25 mouse cellular contexts compared by ENCODE assay signal in genomic region chr5:63818975-63819374, GRCm38 (mm10). TPM values are rescaled to one million over a fixed set of nuclear protein-coding genes. Genes with fewer than 3 reads are reported as not detected.
DNase-seq lines count a peak whose midpoint lies in the region; ATAC-seq and TF ChIP-seq lines count a peak whose summit lies in the region.
"Had no signal": no experiment of that assay in that cellular context is flagged by ENCODE, and none has a peak within 500 bp of the region (broad histone marks: within the 10 kb centered on the region; RNA-seq: fewer than 3 reads in every experiment).

No protein-coding gene starts in this region.

- H3K4me2 ChIP-seq in intestine, embryonic 16.5 days (ENCODE audit: low read depth, low read length): no peak overlapping the region
- no peak overlapping the region for H3K4me2 ChIP-seq in hindbrain, embryonic 14.5 days (replicated peaks)
- H3K4me2 ChIP-seq: embryonic facial prominence, embryonic 13.5 days; forebrain, embryonic 13.5 days; midbrain, embryonic 15.5 days; neural tube, embryonic 12.5 days had no signal

- ATAC-seq in intestine, embryonic 16.5 days: no peak
- no peak for ATAC-seq in hindbrain, embryonic 14.5 days (ENCODE audit: low FRiP score)
- ATAC-seq: forebrain, embryonic 13.5 days; hindbrain, embryonic 16.5 days; midbrain, embryonic 15.5 days had no signal

- no peak for TF ChIP-seq POLR2A in thymus, adult 2 months (IDR thresholded peaks at IDR 0.05; ENCODE audit: control insufficient read depth, extremely low read depth, insufficient read depth, low read length, poor library complexity)

- H3K4me1 ChIP-seq in intestine, embryonic 16.5 days (ENCODE audit: control insufficient read depth, insufficient read depth, low read length): peaks cover 31% of the 10 kb centered on the region
- H3K4me1 ChIP-seq in hindbrain, embryonic 14.5 days (replicated peaks; ENCODE audit: control insufficient read depth, insufficient read depth, low read length): no peaks in the 10 kb centered on the region
- H3K4me1 ChIP-seq in thymus, adult 2 months (replicated peaks; ENCODE audit: control insufficient read depth, insufficient read depth, low read length): no peaks in the 10 kb centered on the region
- H3K4me1 ChIP-seq: embryonic facial prominence, embryonic 13.5 days; forebrain, embryonic 13.5 days; midbrain, embryonic 15.5 days; neural tube, embryonic 12.5 days had no signal

- WGBS in intestine, embryonic 16.5 days: 31% methylated on average over 4 of the region's 4 CpGs
- WGBS in hindbrain, embryonic 14.5 days: 63% methylated on average over 4 of the region's 4 CpGs
- 84% methylated on average over 4 of the region's 4 CpGs for WGBS in thymus, adult 2 months

- H3K9me3 ChIP-seq in intestine, embryonic 16.5 days (ENCODE audit: control insufficient read depth, low read length): no peaks in the 10 kb centered on the region
- no peaks in the 10 kb centered on the region for H3K9me3 ChIP-seq in hindbrain, embryonic 14.5 days (ENCODE audit: control insufficient read depth, low read length)
- H3K9me3 ChIP-seq: embryonic facial prominence, embryonic 13.5 days; forebrain, embryonic 13.5 days; limb, embryonic 10.5 days; midbrain, embryonic 15.5 days; neural tube, embryonic 12.5 days had no signal

- TF ChIP-seq CTCF in thymus, adult 2 months (IDR thresholded peaks at IDR 0.05; ENCODE audit: borderline replicate concordance, control insufficient read depth, extremely low read depth, insufficient read depth, low read length, poor library complexity): no peak

- H3K4me3 ChIP-seq in intestine, embryonic 16.5 days (ENCODE audit: low read length): no peak overlapping the region
- H3K4me3 ChIP-seq in hindbrain, embryonic 14.5 days (replicated peaks; ENCODE audit: low read length): no peak overlapping the region
- no peak overlapping the region for H3K4me3 ChIP-seq in thymus, adult 2 months (ENCODE audit: control insufficient read depth, insufficient read depth, low read length)
- H3K4me3 ChIP-seq: embryonic facial prominence, embryonic 13.5 days; erythroblast, embryonic 14.5 days; forebrain, embryonic 13.5 days; limb, embryonic 10.5 days; midbrain, embryonic 15.5 days; neural tube, embryonic 12.5 days had no signal

- DNase-seq in Muller cell, postnatal 12 days (ENCODE audit: inconsistent ontology term): peak; percentile 5
- peak; percentile 74 for DNase-seq in kidney, adult 9 months
- peak; percentile 46 for DNase-seq in kidney, postnatal 14 days
- DNase-seq in hindbrain, embryonic 14.5 days (ENCODE audit: low spot score): no peak
- no peak for DNase-seq in spleen, postnatal 4 days (ENCODE audit: low spot score in 2 of 2)
- DNase-seq in thymus, adult 2 months: no peak
- DNase-seq: adrenal gland, postnatal 10 days; B cell, adult 2 months; cerebellum, adult 18-20 months; cerebellum, postnatal 14 days; gastrocnemius, postnatal 36 days; heart, postnatal 4 days; liver; lung, adult 2 months had no signal

- H3K9ac ChIP-seq in intestine, embryonic 16.5 days (ENCODE audit: low read depth, low read length): 0 out of 2 replicates have a peak overlapping the region, but pooled peaks have one; percentile 24
- H3K9ac ChIP-seq in hindbrain, embryonic 14.5 days: no peak overlapping the region
- H3K9ac ChIP-seq: embryonic facial prominence, embryonic 13.5 days; forebrain, embryonic 13.5 days; midbrain, embryonic 15.5 days; neural tube, embryonic 12.5 days had no signal

- H3K36me3 ChIP-seq in intestine, embryonic 16.5 days (ENCODE audit: control insufficient read depth, insufficient read depth, low read length): no peaks in the 10 kb centered on the region
- no peaks in the 10 kb centered on the region for H3K36me3 ChIP-seq in hindbrain, embryonic 14.5 days (replicated peaks; ENCODE audit: control insufficient read depth, insufficient read depth)
- H3K36me3 ChIP-seq in thymus, adult 2 months (ENCODE audit: control insufficient read depth, insufficient read depth, low read length): no peaks in the 10 kb centered on the region
- H3K36me3 ChIP-seq: embryonic facial prominence, embryonic 13.5 days; G1E; limb, embryonic 10.5 days; midbrain, embryonic 15.5 days; neural tube, embryonic 12.5 days had no signal

- H3K27me3 ChIP-seq in intestine, embryonic 16.5 days (replicated peaks; ENCODE audit: control insufficient read depth, insufficient read depth, low read length): no peaks in the 10 kb centered on the region
- H3K27me3 ChIP-seq in hindbrain, embryonic 14.5 days (ENCODE audit: control insufficient read depth, insufficient read depth, low read length): no peaks in the 10 kb centered on the region; the same call in 1 of the 2 replicates
- no peaks in the 10 kb centered on the region for H3K27me3 ChIP-seq in thymus, adult 2 months (ENCODE audit: control insufficient read depth, insufficient read depth, low read length)
- H3K27me3 ChIP-seq: CH12.LX; neural tube, embryonic 12.5 days had no signal

- H3K27ac ChIP-seq in intestine, embryonic 16.5 days (ENCODE audit: low read length): peak overlapping the region; percentile 53
- H3K27ac ChIP-seq in hindbrain, embryonic 14.5 days: no peak overlapping the region
- no peak overlapping the region for H3K27ac ChIP-seq in thymus, adult 2 months (ENCODE audit: control insufficient read depth, insufficient read depth, low read length)
- H3K27ac ChIP-seq: embryonic facial prominence, embryonic 13.5 days; forebrain, embryonic 13.5 days; limb, embryonic 10.5 days; macrophage; midbrain, embryonic 15.5 days; neural tube, embryonic 12.5 days had no signal

RNA-seq across cellular contexts. Expression of gene 0610040J01Rik, which starts 6.8 kb away (rescaled TPM):
- polyA plus RNA-seq in intestine, embryonic 16.5 days (2015; fragmentation: Nextera tagmentation; extraction: Ambion mirVana): 48.4 and 51.9 TPM in 2 replicates
- polyA plus RNA-seq in hindbrain, embryonic 14.5 days (2014; fragmentation: Nextera tagmentation; extraction: Ambion mirVana): 2.5 and 3.3 TPM in 2 replicates
- polyA plus RNA-seq in thymus, adult 2 months (2012; rRNA removed): 1.2 and 1.8 TPM in 2 replicates
- polyA plus RNA-seq: G1E had no signal

Comparison
In these comparisons a context has a peak if more than half of its experiments do, and no peak if none do; other contexts are left out.
1. DNase-seq: peak in Muller cell, postnatal 12 days (single experiment), kidney, adult 9 months (single experiment) and kidney, postnatal 14 days (single experiment); none in hindbrain, embryonic 14.5 days (single experiment), spleen, postnatal 4 days (0 of 2) and thymus, adult 2 months (single experiment).
2. RNA of gene 0610040J01Rik, which starts 6.8 kb away (polyA plus RNA-seq): 48.4 to 51.9 TPM in intestine, embryonic 16.5 days; 2.5 to 3.3 TPM in hindbrain, embryonic 14.5 days and 1.2 to 1.8 TPM in thymus, adult 2 months; every median in the first group is over 10 times any median in the second.